Mouse (Mus musculus): ENCODE measurements around the gene Ppm1e.

DNA sequence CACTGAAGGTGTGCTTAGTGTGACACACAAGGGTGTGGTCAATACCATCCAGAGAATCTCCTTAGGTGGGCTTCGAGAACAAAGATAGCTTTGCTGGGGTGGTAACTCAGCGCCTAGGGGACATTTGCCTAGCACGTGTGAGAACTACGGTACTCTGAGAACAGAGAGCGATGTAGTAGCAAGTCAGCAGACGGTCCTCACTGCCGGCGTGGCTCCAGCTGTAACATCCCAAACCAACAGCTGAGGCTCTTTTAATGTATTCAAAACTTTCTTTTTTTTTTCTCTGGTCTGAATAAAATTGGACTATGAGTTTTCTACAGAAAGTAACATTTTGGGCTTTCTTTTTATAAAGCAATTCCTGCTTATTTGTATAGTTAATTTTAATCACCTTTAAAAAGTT, 36.3 kb downstream of the Ppm1e start:
- no peak for TF ChIP-seq CTCF (IDR thresholded peaks at IDR 0.05; ENCODE audit: low read depth)
- no peak for TF ChIP-seq EP300 (IDR thresholded peaks at IDR 0.05; ENCODE audit: low read depth)

Data from heart, postnatal 0 days (tissue).